Mouse (Mus musculus): ENCODE data around the gene Map1lc3b.
"Not testable (repeated sequence)": the region's sequence is repeated elsewhere in the genome, so short reads cannot be mapped to it uniquely, and the experiment has no call there.

The Map1lc3b gene

GRCm38 (mm10) chr8:121573275-121573674, 16.9 kb upstream of the Map1lc3b start:
- DNase-seq = peak; percentile 77 to 85

GRCm38 (mm10) chr8:121575661-121576060, 14.5 kb upstream of the Map1lc3b start:
- no peak for DNase-seq

GRCm38 (mm10) chr8:121577751-121578675, 12.1 kb upstream of the Map1lc3b start:
- no peak for DNase-seq

GRCm38 (mm10) chr8:121578676-121579451, 11.3 kb upstream of the Map1lc3b start, which contains the start of gene Fbxo31:
Gene Fbxo31, minus strand, starts transcription at chr8:121578806.
- DNase-seq = peak; percentile 96

- peak; percentile 46 to 61 for DNase-seq
Observed at GRCm38 (mm10) chr8:121580465-121580864, 9.7 kb upstream of the Map1lc3b start.

GRCm38 (mm10) chr8:121583653-121584052, 6.5 kb upstream of the Map1lc3b start:
- no peak for DNase-seq

GRCm38 (mm10) chr8:121584730-121585129, 5.4 kb upstream of the Map1lc3b start:
- no peak for DNase-seq

- peak; percentile 100 for DNase-seq
Observed at GRCm38 (mm10) chr8:121585159-121585825, 4.9 kb upstream of the Map1lc3b start.

- DNase-seq = no peak
Observed at GRCm38 (mm10) chr8:121588750-121589149, 1.4 kb upstream of the Map1lc3b start.

- no peak for DNase-seq
Observed at GRCm38 (mm10) chr8:121589205-121589726, 895 bp upstream of the Map1lc3b start.

- peak; percentile 60 to 67 for DNase-seq
Observed at GRCm38 (mm10) chr8:121591178-121592066, 1.3 kb downstream of the Map1lc3b start.

- DNase-seq = no peak
Observed at GRCm38 (mm10) chr8:121593293-121593692, 3.1 kb downstream of the Map1lc3b start.

GRCm38 (mm10) chr8:121593983-121594382, 3.8 kb downstream of the Map1lc3b start:
- peak; percentile 37 to 73 for DNase-seq

GRCm38 (mm10) chr8:121597492-121597891, 7.3 kb downstream of the Map1lc3b start:
- DNase-seq = not testable (repeated sequence)

- DNase-seq = no peak
Observed at GRCm38 (mm10) chr8:121598190-121598589, 8.0 kb downstream of the Map1lc3b start.

- DNase-seq = peak; percentile 86 to 88
Observed at GRCm38 (mm10) chr8:121598892-121599291, 8.7 kb downstream of the Map1lc3b start.

GRCm38 (mm10) chr8:121599842-121600241, 9.7 kb downstream of the Map1lc3b start:
- DNase-seq = no peak

- no peak for DNase-seq
Observed at GRCm38 (mm10) chr8:121602411-121602810, 12.2 kb downstream of the Map1lc3b start.

- DNase-seq = peak; percentile 84 to 85
Observed at GRCm38 (mm10) chr8:121602860-121603259, 12.7 kb downstream of the Map1lc3b start.

- no peak for DNase-seq
Observed at GRCm38 (mm10) chr8:121603801-121604200, 13.6 kb downstream of the Map1lc3b start.

- no peak for DNase-seq
Observed at GRCm38 (mm10) chr8:121607661-121608060, 17.5 kb downstream of the Map1lc3b start.

- DNase-seq = no peak
Observed at GRCm38 (mm10) chr8:121609251-121609650, 19.1 kb downstream of the Map1lc3b start.
